Mouse (Mus musculus) splenic B cell, adult 2 months (primary cell): ENCODE data around the gene Rdh9.
A peak's percentile ranks its signal among the peaks of the same experiment; 100 is the strongest.

Experiments
- DNase-seq: peaks from one replicate; pipeline ENCODE4 v3.0.0-alpha.2; 2011; ENCODE audit warnings: low read depth, low spot score
- H3K27me3 ChIP-seq: 2 replicates; pipeline ENCODE4 v1.6.1; 2012; ENCODE audit warnings: mild to moderate bottlenecking, low read length, moderate library complexity, mixed read lengths; ENCODE audit not compliant: control insufficient read depth, poor library complexity, insufficient read depth, severe bottlenecking
- H3K36me3 ChIP-seq: 2 replicates; pipeline ENCODE4 v1.6.1; 2012; ENCODE audit warnings: mild to moderate bottlenecking, low read length, moderate library complexity, mixed read lengths; ENCODE audit not compliant: control insufficient read depth, poor library complexity, insufficient read depth, severe bottlenecking

Rdh9 gene

DNA sequence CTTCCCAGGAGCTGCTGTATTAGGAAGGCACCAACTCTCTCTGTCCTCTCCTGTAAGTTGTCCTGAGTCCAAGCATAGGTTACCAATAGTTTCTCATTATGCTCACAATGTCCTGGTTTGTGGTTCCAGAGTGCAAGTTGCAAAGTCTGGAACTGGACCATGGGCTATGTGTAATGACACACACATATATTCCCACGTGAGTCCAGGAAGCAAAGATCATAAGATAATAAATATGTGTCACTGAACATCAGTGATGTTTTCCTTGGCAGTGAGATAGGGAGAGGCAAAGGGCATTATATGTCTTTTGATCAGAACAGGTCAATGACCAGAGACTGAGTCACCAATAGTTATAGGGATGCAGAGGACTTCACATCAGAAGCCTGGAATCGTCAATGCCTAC is at the start of gene Rdh9:
Gene Rdh9, plus strand, starts transcription at position 376 of the 400 bp plus-strand sequence.
- Histone ChIP-seq H3K27me3 (no peaks in the 10 kb centered on the region; the same call in 1 of the 2 replicates), H3K36me3 (no peaks in the 10 kb centered on the region)
- no peak for DNase-seq

DNA sequence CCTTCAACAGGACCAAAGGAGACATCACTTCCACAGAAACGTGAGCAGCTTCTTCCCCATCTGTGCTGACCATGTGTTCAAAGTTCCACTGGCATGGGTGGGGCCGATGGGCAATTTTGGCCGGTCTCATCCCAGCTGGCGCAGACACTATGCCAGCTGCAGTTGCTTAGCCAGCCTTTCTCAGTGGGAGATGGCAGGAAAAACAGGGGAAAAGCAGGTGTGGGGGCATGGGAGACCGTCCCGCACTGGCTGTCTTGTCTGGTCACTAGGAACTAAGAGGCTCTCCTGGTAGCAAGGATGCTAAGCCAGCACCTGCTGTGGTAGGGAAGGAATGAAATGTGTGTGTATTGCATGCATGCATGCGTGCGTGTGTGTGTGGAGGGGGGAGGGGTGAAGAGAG is 47.7 kb upstream of the Rdh9 start:
- Histone ChIP-seq H3K36me3 (no peaks in the 10 kb centered on the region), H3K27me3 (no peaks in the 10 kb centered on the region)
- DNase-seq: no peak

DNA sequence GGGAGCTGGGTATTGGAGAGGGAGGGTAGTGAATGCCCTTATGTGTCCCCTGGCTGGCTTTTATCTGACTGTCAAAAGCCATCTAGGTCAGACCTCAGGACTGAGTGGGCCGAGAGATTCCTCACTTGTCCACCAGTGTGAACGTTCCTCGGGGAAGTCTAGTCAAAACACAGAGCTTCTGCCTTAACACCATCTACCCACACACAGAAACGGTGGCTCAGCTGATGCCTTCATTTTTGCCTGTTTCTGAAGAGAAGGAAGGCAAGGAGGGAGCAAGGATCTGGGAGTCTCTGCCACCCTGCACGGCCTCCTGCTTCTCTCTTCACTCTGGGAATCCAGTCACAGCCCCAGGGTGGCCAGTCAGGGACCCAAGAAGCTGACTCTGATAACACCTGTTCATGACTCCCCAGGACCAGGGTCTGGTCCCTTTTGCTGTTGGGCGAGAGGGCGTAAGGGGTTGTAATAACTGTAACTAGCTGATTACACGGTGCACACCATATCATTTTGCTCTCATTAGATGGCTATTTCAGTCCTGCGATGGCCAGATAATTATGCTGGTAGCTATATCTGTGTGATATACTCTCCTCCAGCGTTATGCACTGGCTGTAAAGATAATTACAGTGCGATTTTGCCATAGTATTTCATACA is 45.8 kb upstream of the Rdh9 start:
- Histone ChIP-seq H3K36me3 (no peaks in the 10 kb centered on the region), H3K27me3 (no peaks in the 10 kb centered on the region)
- DNase-seq: no peak

DNA sequence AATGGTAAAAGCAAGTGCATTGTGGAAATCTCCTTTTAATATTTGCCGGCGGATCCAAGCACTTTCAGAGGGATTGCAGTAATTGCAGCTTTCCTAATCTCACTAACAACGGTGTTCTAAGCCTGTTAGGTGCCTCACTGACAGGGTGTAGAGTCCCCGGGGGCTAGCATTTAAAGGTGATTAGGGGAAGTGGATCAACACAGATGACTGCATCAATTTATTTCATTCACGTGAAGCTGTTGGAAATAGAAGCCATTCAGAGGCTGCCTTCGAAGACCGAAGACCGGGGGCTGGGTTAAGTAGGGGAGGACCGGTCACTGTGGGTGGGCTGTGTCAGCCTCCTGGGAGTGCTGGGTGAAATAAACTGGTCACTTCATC is 45.3 kb upstream of the Rdh9 start:
- Histone ChIP-seq H3K27me3 (no peaks in the 10 kb centered on the region), H3K36me3 (no peaks in the 10 kb centered on the region)
- no peak for DNase-seq

DNA sequence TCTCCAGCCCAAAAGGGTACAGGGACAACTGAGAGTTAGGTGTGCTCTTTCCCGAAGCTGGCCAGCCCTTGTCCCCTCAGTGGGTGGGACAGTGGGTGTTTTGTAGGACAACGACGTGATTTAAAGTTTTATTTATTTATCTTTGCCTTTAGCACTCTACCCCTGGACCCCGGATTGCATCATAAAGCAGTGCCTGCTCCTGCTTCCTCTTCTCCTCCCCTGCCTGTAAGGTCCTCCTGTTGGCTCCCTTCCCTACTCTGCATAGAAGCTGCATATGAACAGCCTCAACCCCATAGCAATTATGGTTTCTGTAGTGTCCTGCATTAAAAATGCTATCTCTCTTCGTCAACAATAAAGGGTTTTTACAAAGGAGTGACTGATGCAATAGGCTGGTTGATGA is 44.8 kb upstream of the Rdh9 start:
- DNase-seq: no peak
- H3K36me3 ChIP-seq: no peaks in the 10 kb centered on the region
- no peaks in the 10 kb centered on the region for H3K27me3 ChIP-seq

DNA sequence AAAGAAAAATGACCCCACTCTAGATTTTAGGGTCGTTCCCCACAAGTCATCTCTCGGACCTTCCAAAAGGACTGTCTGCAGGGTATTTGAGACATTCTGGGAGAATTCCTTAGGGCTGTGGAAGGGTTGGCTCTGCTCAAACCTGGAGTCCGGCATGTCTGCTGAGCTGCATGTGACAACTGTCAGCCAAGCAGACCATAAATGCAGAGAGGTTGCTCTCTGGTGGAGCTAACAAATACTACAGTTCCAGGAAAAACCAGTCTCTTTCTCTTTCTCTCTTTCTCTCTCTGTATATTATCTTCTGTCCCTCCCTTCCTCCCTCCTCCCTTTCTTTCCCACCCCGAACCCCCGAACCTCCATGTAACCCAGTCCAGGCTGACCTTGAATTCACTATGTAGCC is 41.8 kb upstream of the Rdh9 start:
- peak; percentile 32 for DNase-seq
- Histone ChIP-seq H3K27me3 (no peaks in the 10 kb centered on the region), H3K36me3 (no peaks in the 10 kb centered on the region)

DNA sequence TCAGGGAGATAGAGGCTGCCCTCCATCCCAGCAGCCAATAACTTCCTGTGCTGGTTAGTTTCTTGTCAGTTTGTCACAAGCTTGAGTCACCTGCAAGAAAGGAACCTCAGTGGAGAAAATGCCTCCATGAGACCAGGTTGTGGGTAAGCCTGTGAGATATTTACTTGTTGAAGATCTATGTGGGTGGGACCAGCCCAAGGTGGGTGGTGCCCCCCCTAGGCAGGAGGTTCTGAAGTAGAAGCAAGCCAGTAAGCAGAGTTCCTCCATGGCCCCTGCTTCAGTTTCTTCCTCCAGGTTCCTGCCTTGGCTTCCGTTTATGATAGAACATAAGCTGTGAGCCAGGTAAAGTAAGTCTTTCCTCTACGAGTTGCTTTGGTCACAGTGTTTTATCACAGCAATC is 39.9 kb upstream of the Rdh9 start:
- Histone ChIP-seq H3K36me3 (no peaks in the 10 kb centered on the region), H3K27me3 (no peaks in the 10 kb centered on the region)
- DNase-seq: peak; percentile 61

DNA sequence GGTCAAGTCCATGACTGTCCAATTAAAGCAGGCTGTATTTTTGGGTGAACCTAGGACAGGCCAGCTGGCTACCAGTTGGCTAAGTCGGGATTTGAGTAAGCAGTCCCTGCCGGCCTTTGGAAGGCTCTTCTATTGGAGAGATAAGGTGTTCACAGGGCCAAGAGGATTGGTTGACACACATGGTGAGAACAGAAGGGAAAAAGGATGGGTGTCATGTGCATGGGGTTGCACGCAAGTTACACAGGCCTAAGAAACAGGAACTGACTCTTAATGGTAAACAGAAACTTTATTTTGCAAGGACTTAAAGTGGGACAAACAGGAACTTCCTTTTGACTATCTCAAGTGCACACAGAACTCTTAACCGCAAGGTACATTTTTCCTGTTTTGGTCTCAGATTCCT is 39.3 kb upstream of the Rdh9 start:
- Histone ChIP-seq H3K27me3 (no peaks in the 10 kb centered on the region), H3K36me3 (no peaks in the 10 kb centered on the region)
- DNase-seq: peak; percentile 78

DNA sequence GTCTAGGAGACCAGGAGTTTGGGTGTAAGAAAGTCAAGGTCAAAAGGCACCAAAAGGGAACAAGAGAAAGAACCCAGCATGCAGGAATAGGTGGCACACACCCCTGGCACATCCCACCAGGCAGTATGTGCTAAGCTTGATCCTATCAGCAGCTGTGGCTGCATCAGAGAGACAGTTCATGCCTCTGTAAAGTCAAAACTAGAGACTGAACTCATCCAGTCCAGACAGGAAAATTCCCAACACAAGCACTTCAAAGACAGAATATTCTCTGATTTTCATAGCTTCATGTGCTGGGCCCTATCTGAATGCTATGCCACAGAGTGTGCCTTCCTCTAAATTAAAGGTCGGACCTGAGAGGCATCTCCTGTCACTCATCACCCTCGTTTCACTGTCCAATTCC is 38.6 kb upstream of the Rdh9 start:
- Histone ChIP-seq H3K27me3 (no peaks in the 10 kb centered on the region), H3K36me3 (no peaks in the 10 kb centered on the region)
- no peak for DNase-seq

DNA sequence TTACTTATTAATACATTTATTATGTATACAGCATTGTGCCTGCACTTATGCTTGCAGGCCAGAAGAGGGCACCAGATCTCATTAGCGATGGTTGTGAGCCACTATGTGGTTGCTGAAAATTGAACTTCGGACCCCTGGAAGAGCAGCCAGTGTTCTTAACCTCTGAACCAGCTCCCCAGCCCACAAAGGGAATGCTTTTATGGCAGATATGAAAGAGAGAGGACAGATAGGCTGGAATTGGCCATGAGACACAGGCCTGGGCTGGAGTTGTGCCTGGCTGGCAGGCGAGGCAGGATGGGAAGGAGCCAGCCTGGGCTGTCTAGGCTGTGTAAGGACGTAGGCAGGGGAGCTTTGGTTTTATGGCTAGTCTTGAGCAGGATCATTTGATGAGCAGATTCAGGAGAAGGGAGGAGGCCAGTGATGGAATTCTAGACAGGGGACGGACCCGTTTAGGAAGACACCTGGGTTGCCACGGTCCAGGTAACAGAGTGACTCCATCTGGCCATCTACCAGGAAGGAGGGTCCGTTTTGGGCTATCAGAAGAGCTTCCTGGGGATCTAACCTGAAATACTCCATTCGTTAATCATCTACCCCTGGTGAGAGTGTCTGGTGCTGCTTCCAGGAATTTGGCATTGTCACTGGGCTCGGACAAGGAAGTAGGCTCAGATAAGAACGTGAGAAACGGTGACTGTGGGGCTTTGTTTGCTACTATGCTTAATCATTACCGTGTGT is 37.9 kb upstream of the Rdh9 start:
- DNase-seq: peak; percentile 71
- Histone ChIP-seq H3K27me3 (no peaks in the 10 kb centered on the region), H3K36me3 (peaks cover 2% of the 10 kb centered on the region; the same call in 1 of the 2 replicates)

DNA sequence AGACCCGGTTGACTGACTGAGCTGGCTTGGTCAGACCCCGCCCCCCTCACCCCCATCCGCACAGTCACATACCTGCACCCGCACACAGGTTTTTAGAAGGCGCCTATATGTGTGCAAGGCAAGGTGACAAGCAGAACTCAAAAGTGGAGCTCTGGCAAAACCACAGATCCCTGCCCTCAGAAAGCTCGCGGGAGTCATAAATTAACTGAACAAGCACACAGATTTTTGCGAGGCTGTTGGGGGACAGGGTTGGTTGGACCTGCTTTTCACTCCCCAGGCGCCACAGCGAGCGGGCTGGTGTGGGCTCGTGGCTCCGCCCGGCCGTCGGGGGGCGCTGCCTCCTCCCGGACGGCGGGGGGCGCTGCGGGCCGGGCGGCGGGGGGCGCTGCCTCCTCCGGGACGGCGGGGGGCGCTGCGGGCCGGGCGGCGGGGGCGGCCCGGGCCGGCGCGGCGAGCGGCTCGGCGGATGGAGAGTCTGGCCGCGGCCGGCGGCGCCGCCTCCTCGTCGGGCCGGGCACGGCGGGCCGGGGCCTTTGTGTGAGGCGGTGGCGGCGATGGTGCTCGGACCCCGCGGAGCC is 37.0 kb upstream of the Rdh9 start, which contains the start of gene Zbtb39:
Gene Zbtb39, plus strand, starts transcription at position 456 of the 578 bp plus-strand sequence.
- H3K27me3 ChIP-seq: no peaks in the 10 kb centered on the region
- H3K36me3 ChIP-seq: peaks cover 2% of the 10 kb centered on the region; the same call in 1 of the 2 replicates
- peak; percentile 83 for DNase-seq

DNA sequence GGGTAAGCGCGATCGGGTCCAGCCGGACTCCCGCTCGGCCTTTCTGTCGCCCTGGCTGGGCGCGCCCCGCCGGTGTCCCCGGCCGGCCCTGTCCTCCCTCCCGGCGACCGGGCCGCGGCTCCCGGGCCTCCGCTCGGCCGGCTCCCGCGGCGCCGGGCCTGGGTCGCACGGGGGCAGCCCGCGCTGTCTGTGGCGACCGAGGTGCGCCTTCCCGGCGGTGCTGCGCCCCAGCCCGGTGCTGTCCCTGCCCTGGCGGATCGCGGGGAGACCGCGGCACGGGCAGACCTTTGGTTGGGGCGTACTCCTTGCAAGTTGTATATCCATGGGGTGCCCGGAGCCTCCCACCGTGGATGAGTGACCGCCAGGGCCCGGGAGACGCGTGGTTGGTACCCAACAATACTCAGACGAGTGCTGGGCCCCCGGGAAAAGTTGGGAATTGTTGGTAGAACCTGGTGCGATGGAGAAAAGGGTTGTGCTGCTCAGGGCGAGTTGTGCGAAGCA is 36.5 kb upstream of the Rdh9 start:
- Histone ChIP-seq H3K27me3 (no peaks in the 10 kb centered on the region), H3K36me3 (peaks cover 2% of the 10 kb centered on the region; the same call in 1 of the 2 replicates)
- DNase-seq: no peak

DNA sequence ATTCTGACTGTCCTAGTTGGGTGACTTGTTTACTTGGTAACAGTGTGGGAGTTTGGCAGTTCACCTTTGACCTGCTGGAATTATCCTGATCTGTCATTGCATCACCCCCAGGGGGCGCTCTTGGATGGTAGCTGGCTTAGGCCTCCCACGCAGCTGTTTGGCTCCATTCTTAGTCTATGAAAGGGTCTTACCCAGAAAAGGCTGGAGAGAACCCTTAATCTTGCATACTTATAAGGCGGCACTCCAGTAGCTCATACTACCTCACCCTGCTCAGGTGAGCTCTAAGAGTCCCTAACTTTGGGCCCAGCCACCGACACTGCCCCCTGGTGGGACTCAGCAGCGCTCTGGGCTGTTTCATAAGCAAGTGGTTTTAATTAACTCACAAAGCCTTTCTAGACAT is 31.5 kb upstream of the Rdh9 start:
- peaks cover 2% of the 10 kb centered on the region; the same call in 1 of the 2 replicates for H3K36me3 ChIP-seq
- peak; percentile 66 for DNase-seq

DNA sequence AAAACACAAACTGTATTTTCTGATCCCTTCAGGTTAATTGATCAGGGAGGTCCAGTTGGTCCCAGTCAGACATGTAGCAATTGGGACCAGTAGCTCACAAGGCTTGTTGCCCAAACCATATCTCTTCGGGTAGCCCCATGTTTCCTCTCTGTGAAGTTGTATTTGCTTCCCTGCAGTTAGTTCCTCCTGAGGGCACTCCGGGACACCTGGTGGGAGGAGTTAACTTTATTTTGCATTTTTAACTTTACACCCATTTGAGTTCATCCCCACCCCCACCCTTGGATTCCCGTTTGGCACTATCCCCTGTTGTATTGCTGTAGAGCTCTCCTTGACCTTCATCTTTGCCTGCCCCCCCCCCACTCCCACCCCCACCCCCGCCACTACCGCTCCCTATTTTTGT is 30.3 kb upstream of the Rdh9 start:
- H3K27me3 ChIP-seq: no peaks in the 10 kb centered on the region
- DNase-seq: no peak
- peaks cover 2% of the 10 kb centered on the region; the same call in 1 of the 2 replicates for H3K36me3 ChIP-seq

More for the DNA sequence above, 31.5 kb upstream of the Rdh9 start:
- H3K27me3 ChIP-seq: no peaks in the 10 kb centered on the region

DNA sequence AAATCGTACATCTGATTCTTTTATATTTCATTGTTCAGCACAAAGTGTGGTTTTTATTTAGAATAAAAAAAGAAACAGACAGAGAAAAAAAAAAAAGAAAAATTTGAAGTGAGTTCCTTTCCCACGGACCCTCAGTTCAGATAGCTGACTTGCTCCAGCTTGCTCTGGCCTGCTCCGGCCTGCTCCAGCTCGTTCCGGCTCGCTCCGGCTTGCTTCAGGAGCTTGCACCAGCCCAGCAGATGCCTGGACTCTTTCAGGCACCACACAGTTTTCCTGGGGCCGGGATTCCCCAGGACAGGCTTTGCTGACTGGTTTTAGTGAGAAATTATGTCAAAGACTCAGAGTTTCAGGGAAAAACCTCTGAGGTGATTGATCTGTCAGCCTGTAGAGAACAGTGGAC is 28.9 kb upstream of the Rdh9 start:
- DNase-seq: no peak
- Histone ChIP-seq H3K36me3 (peaks cover 2% of the 10 kb centered on the region; the same call in 1 of the 2 replicates), H3K27me3 (no peaks in the 10 kb centered on the region)
